In the genomic region with DNA sequence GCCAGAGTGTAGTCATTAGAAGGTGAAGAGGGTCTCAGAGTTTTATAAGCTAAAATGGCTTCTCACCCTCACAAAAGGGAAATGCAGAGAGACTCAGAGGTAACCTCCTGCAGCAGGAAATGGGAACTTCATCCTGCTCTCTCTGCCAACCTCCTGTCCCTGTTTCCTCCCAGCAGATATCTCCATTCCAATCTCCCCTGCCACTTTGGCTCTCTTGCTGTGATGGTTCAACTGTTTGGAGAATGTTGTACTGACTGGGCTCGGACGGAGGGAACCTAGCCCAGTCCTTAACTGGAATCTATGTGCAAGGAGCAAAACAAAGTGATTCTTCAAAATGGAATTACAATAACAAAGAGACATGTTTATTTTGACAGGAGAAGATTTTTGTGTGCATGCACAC, we compare ENCODE assay signal across 19 mouse cellular contexts. TPM values are rescaled to one million over a fixed set of nuclear protein-coding genes. Genes with fewer than 3 reads are reported as not detected.
DNase-seq lines count a peak whose midpoint lies in the region; ATAC-seq lines count a peak whose summit lies in the region.
"Had no signal": no experiment of that assay in that cellular context is flagged by ENCODE, and none has a peak within 500 bp of the region (broad histone marks: within the 10 kb centered on the region; RNA-seq: fewer than 3 reads in every experiment).

No protein-coding gene starts in this region.

- no peak for ATAC-seq in CD4-positive, CD25-positive, alpha-beta regulatory T cell, adult 4 months
- ATAC-seq: hindbrain, embryonic 16.5 days had no signal

- DNase-seq in cerebellum, adult 18-20 months, result peak; percentile 20 to 30
- DNase-seq in cerebellum, postnatal 36 days, result no peak
- DNase-seq in brain, adult 2 months (ENCODE audit: low read depth, low spot score), result peak; percentile 41
- DNase-seq in cerebellum, postnatal 25 days, result peak; percentile 12 to 19
- DNase-seq in lung, postnatal 10 days, result peak; percentile 48
- DNase-seq in right cerebral cortex, postnatal 25 days, result no peak
- DNase-seq in thymus, postnatal 36 days, result no peak
- DNase-seq: adrenal gland, postnatal 14 days; embryo, embryonic 11 days; gastrocnemius, postnatal 14 days; heart, postnatal 14 days; kidney, adult 18-20 months; kidney, postnatal 4 days; layer of hippocampus, postnatal 36 days; liver, embryonic 13.5 days; retina, postnatal 1 day; right cerebral cortex, postnatal 14 days had no signal

RNA-seq across cellular contexts. Expression of gene Mid2, which starts 23.9 kb away (rescaled TPM):
- 1 to 10 TPM; 1.1 to 2.1 TPM for polyA plus RNA-seq in CD4-positive, CD25-positive, alpha-beta regulatory T cell, adult 4 months (2017; shearing (Covaris generic))

Comparison
In these comparisons a context has a peak if more than half of its experiments do, and no peak if none do; other contexts are left out.
1. DNase-seq: peak in cerebellum, adult 18-20 months (2 of 2), brain, adult 2 months (single experiment), cerebellum, postnatal 25 days (2 of 2) and lung, postnatal 10 days (single experiment); none in cerebellum, postnatal 36 days (0 of 2), right cerebral cortex, postnatal 25 days (single experiment) and thymus, postnatal 36 days (0 of 2).